Mouse (Mus musculus): ENCODE results near the gene Pigs.

The Pigs gene

DNA sequence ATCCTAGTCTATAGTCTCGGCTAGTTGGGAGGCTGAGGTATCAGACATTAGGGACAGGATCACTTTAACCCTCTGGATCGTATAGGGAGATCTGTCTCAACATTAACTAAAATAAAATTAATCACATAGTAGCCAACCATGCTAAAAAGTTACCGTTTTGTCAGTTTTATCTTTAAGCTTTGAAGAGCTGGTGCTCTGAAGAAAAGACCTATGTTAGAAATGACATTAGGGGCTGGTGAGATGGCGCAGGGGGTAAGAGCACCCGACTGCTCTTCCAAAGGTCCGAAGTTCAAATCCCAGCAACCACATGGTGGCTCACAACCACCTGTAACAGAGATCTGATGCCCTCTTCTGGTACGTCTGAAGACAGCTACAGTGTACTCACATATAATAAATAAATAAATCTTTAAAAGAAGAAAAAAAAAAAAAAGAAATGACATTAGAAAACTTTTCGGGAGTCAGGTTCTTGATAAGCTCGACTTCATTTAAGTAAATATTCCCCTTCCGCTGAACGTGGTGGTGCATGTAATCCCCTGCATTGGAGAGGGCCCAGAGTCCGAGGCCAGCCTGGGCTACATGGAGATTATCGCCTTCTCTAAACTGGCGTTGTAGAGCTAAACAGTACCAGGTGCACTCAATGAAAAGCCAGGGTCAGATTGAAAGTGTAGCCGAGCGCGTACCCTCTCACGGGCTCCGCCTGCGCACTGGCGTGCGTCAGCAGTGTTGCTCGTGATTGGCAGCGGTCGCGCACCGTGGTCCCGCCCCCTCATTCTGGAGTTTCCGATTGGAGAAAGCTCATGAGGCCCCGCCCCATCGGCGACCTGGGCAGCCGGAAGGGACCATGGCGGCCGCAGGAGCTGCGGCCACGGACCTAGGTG is at the start of gene Pigs:
TSS of gene Pigs (plus strand) at position 782 of the 878 bp plus-strand sequence.
- DNase-seq (ENCODE audit: low read depth, low spot score): peak; percentile 98

DNA sequence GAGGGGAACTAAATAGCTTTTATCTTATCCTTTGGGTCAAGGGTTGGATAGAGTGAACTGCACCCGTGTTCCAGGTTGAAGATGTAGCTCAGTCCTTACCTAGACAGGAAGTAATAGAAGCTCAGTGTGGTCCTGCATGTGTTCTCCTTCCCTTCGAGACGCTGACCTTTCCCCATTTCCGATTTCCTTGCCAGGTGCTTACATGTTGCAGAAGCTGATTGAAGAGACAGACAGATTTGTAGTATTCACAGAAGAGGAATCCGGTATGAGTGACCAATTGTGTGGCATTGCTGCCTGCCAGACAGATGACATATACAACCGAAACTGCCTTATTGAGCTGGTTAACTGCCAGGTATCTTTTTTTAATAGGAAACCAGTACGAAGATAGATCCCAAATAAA is 49.4 kb upstream of the Pigs start:
- DNase-seq (ENCODE audit: low read depth, low spot score): no peak

DNA sequence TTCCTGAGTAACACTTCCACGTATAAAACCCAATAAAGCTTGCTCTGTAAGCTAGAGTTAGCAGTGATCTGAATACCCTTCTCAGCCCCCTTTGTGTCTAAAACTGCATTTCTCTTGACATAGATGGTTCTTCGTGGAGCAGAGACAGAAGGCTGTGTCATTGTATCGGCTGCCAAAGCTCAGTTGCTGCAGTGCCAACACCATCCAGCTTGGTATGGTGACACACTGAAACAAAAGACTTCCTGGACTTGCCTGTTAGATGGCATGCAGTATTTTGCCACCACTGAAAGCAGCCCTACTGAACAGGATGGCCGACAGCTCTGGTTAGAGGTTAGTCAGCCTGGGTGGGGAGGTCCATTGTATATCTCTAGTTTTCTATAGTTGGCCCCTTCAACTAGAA is 48.6 kb upstream of the Pigs start:
- no peak for DNase-seq (ENCODE audit: low read depth, low spot score)

DNA sequence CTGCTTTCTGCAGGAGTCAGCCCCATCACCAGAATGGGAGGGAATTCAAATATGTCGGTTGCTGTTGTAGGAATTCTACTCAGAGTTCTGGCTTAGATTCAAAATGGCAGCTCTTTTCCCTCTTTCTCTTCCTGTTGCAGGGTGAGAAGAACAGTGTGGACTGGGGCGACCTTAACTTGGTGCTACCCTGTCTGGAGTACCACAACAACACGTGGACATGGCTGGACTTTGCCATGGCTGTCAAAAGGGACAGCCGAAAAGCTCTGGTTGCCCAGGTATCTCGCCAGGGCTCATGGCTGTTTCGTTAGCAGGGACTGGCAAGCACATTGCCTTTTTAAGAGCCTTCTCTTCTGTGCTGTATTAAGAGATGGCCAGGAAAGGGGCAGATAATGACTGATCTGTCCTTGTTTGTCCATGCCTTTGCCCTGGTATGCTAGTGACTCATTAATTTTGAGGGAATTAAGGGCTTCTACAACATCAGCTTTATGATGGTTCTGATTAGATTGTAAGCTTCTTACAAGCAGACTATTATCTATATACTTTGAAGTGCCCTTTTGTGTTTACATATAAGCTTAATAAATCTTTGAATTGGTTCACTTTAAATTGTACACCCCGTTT is 39.0 kb upstream of the Pigs start:
- DNase-seq (ENCODE audit: low read depth, low spot score): no peak

DNA sequence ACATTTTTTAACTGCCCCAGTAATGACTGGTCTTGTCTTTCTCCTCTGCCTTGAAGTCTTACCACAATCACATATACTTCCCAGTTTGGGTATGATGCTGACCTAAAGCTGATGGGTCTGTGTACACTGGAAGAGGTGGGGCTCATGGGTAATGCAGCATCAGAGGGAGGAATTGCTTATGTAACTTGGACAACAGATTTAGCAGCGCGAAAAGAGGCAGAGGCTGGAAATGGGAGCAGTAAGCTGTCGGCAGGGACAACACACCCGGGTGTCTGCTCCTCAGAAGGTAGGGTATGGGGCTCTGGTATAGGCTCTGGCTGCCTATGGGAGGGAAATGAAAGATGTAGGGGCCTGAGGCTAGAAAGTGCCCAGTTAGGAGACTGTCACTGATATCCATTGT is 37.6 kb upstream of the Pigs start, which contains the start of gene BC030499:
TSS of gene BC030499 (plus strand) at position 188 of the 400 bp plus-strand sequence.
- no peak for DNase-seq (ENCODE audit: low read depth, low spot score)

DNA sequence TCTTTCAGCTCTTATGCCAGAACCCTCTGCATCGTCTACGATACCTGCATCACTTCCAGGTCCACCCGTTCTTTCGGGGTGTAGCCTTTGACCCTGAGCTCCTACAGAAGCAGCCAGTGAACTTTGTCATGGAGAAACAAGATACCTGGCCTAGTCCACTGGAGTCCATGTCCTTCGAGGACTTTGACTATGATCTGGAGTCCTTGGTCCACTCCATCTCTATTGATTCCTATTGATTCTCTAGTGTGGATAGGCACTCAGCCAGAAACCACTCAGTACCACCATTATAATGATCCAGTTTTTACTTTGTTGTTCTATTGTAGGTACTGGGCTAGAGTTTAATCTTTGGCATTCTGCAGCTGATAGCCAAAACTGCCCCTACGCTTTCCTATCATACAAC is 33.6 kb upstream of the Pigs start:
- no peak for DNase-seq (ENCODE audit: low read depth, low spot score)

DNA sequence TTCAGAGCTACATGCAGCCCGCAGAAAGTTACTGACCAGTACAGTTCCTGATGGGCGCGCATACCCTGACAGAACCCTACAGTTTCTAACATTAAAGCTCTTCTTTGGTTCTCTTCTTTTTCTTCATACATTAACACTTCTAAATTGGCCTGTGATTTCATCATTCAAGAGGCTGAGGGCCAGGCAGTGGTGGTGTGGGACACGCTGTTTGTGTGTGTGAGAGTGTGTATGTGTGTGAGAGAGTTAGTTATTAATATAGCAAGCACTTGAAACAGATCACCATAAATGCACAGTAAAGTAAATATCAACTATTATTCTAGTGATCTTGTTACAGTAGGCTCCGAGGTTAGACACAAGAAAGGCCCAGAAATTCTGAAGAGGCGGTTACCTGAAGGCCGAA is 27.3 kb upstream of the Pigs start:
- DNase-seq (ENCODE audit: low read depth, low spot score): no peak

DNA sequence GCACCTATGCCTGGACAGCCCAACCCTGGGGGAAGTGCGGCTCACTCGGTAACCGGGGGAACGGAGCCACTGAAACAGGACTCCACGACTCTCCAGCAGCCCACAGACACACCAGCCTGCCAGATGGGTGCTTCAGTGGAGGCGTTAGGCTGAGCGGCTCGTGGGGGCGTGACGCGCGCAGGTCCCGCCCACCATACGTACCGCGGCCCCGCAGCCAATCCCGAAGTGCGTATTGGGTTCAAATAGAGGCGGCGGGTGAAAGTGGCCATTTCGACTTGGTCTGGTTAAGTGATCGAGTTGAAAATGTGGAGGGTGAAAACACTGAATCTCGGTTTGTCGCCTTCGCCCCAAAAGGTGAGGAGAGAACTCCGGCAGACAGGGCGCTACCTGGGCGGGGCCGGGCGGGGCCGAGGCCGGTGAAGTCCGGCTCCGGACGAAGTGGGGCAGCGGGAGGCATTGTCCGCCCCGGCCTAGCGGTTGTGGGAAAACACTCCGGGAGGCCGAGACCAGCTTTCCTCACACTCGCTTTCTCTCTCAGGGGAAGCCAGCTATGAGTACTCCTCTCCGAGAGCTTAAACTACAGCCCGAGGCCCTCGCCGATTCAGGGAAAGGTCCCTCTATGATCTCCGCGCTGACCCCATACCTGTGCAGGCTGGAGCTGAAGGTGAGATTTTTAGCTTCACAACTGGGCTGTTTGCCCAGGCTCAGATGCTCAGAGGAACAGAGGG is 26.7 kb upstream of the Pigs start, which contains the start of gene Spag5:
TSS of gene Spag5 (plus strand) at position 173 of the 728 bp plus-strand sequence.
- DNase-seq (ENCODE audit: low read depth, low spot score): peak; percentile 80

DNA sequence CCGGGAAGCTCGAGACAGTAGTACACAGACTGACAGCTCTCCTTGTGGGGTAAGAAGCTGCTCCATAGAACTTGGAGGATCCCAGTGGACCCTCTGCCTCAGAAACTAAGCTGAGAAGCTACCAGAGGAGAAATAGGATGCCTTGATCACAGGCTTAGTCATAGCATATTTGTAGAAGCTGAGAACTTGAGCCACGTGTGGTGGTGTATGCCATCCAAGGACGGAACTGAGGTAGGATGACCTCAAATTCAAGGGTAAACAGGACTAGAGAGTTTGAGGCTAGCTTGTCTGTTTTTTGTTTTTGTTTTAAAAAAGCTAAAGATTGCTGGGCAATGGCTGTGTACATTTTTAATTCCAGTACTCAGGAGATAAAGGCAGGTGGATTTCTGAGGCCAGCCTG is 22.9 kb upstream of the Pigs start:
- DNase-seq (ENCODE audit: low read depth, low spot score): no peak

DNA sequence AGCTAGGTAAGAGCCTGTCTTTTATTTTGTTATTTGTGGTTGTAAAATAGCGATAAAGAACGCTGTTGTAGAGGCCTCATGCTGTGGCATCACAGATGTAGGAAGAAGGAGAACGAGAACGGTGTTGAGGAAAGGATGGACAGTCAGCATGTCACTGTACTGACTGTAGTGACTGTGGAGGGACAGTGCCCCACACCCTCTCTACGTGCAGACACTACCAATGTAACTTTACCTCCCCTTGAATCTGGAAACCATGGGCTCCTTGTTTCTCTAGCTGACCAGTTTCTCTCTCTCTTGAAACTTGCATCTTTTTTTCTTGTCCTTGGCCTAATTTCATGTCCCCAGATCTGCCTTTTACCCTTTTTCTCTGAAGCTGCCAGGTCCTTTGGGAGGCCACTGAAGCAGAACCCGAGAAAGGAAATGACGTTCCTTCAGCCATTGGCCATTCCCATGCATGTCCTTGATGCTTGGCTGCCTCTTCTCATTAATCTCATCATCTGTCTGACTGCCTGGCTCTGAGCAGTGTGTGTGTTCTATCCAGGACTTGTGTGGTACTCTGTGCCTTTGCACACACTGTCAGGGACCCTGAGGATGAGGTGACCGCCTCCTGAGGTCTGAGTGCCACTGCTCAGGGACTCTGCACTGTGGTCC is 17.2 kb upstream of the Pigs start:
- no peak for DNase-seq (ENCODE audit: low read depth, low spot score)

DNA sequence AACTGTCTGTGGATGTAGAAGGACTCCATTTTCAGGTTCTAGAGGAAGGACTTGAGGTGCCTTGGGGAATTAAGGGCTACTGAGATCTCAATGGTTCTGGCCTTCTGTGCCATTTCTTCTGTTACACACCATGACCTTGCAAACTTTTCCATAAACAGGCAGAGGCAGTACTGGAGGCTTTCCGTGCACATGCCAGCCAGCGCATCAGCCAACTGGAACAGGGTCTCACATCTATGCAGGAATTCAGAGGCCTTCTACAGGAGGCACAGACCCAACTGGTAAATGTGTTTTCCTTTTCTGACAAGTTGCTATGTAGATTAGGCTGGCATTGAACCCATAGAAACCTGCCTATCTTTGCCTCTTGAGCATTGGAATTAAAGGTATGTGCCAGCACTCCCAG is 14.6 kb upstream of the Pigs start:
- no peak for DNase-seq (ENCODE audit: low read depth, low spot score)

DNA sequence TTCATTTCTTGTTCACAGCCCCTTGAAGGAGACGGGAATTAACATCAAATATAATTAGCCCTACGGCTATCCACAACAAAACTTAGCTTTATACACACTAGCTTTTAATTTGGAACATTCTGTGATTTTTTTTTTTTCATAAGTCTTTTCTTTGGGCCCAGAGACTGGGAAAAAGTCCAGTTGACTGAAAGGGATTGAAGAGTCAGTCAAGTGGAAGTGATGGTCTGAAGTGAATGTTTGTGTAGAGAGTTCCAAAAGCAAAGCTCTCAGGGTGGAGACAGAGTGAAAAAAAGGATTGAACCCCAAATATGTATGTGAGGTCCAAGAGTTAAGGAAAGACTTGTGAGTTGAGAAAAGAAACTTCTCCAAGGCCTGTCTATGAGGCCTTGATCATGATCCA is 9.8 kb upstream of the Pigs start:
- no peak for DNase-seq (ENCODE audit: low read depth, low spot score)

DNA sequence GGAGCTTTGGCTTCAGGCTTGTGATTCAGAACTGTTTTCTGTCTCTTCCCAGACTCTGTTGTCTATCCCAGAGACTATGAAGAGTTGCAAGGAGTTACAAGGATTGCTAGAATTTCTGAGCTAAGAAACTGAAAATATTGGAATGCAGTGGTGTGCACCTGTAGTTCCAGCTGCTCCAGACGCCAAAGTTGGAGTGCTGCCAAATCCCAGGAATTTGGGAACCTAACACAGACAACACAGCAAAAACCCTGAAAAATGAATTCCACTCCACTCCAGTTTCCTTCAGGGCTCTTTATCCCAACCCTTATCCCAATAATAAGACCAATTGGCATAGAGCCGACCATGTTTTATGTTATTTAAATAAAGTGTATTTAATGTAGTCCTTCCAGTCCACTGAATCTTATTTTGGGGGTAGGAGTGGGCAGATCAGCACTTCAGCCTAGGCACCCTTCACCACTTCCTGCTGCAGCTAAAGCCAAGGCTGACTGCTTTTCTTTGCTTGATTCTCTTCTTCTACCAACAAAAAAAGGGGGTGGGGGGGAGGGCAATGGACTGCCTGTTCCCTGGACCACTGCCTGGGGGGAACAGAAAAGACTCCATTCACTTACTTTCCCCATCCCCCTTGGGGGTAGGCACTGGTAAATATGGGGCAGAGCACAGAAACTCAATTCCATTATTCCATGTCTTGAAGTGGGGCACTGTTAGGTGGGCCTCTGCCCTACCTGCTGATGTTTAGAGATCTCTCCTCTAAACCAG is 6.0 kb upstream of the Pigs start:
- DNase-seq (ENCODE audit: low read depth, low spot score): no peak

DNA sequence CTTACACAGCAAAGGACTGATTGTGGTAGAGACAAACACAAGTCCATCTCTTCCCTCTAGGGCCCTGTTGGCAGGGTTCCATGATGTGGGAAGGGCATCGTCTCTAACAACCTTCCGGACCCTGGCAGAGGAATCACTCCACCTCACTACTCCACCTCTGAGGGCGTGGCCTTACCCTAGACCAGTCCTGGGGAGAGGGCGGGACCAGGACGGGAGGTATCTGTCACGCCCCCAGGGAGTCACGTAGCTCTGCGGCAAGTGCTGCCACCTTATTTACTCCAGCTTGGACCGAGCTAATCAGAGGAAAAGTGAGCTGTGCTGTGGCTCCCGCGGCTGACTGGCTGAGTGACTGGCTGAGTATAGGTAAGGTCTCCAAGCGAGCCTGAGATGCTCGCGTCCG is 5.4 kb upstream of the Pigs start, which contains the start of gene Aldoc:
TSS of gene Aldoc (plus strand) at position 109 of the 400 bp plus-strand sequence.
- DNase-seq (ENCODE audit: low read depth, low spot score): peak; percentile 91

DNA sequence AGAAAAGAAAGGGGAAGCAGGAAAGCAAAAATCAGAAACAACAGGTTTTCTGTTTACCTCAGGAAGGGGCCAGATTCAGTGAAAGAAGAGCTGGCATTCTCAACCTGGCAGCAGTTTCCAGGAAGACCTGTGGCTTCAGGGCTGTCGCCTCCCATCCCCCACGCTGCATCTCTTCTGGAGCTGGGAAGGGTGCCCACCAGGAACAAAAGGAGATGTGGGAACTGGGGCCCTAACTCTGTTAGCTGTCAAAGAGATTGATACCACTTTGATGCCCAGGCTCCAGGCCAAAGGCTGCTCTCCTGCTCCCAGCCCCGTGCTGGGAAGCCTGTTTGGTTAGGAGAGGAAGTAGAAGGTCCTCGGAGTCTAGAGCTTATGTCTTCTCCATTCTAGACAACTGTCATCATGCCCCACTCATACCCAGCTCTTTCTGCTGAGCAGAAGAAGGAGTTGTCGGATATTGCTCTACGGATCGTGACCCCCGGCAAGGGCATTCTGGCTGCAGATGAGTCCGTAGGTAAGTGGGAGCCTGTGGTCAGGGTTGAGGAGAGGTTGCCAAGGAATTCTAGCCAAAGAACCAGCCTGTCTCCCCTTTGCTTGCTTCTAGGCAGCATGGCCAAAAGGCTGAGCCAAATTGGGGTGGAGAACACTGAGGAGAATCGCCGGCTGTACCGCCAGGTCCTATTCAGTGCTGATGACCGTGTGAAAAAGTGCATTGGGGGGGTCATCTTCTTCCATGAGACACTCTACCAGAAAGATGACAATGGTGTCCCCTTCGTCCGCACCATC is 4.0 kb upstream of the Pigs start:
- no peak for DNase-seq (ENCODE audit: low read depth, low spot score)

DNA sequence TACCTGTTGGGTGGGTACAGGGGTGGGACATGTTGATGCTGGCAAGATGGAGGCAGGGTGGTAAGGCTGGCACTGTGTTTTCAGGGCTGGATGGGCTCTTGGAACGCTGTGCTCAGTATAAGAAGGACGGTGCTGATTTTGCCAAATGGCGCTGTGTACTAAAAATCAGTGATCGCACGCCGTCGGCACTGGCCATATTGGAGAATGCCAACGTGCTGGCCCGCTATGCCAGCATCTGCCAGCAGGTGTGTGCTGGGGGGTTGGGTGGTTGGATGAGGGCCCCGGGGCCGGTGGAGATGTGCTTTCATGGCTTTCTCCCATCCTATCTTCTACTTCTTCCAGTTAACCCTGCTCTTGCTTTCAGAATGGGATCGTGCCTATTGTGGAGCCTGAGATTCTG is 3.2 kb upstream of the Pigs start:
- DNase-seq (ENCODE audit: low read depth, low spot score): no peak

DNA sequence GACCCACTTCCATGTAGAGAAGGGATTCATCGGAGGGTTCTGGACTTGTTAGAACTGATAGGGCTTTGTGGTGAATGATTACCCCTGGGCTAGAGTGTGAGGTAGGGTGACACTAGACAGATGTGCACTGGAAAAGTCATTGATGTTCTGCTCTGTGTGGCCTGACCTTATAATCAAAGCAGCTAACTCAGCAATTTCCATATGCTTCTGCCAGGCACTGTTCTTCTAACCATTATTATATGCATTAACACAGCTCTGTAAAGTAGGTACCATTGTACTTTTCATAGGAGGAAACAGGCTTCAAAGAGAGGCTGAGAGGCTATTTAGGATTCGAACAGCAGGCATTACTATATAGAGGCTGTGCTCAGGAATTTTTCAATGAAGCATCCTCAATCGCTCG is 1.0 kb upstream of the Pigs start:
- DNase-seq (ENCODE audit: low read depth, low spot score): no peak

DNA sequence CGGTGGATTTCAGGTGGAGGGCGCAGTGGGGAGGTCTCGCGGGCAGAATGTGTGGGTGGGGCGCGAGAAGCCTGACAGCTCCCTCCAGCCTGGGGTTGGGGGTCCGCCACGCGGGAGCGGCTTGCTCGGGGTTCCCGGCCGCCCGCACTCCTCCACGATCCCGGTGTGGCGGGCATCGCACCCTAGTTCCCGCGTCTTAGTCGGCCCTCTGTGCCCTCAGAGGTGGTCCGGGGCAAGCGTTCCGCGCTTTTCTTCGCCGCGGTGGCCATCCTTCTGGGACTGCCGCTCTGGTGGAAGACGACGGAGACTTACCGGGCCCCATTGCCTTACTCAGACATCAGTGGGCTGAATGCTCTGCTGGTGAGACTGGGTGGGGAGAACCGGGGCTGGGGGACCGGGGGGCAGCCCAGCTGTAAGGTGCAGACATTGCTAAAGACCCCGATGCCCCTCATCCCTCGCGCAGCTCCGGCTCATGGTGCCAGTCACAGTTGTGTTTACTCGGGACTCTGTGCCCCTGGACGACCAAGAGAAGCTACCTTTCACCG is 369 bp downstream of the Pigs start:
- no peak for DNase-seq (ENCODE audit: low read depth, low spot score)

DNA sequence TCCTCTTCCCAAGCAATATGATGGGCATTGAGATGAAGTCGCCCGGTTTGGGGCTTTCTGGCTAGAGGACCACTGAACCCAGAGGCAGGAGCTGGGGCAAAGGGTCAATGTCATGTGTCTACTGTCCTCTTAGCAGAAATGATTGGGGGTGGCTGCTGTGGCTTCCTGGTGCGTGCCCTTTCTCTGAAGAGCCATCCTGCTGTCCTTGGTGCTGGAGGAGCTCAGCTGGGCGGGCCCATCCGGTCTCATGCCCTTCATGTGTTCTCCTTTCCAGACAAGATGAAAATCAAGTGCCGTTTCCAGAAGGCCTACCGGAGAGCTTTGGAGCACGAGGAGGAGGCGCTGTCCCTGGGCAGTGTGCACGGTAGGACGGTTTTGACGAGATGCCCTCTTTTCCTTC is 4.5 kb downstream of the Pigs start:
- DNase-seq (ENCODE audit: low read depth, low spot score): no peak

DNA sequence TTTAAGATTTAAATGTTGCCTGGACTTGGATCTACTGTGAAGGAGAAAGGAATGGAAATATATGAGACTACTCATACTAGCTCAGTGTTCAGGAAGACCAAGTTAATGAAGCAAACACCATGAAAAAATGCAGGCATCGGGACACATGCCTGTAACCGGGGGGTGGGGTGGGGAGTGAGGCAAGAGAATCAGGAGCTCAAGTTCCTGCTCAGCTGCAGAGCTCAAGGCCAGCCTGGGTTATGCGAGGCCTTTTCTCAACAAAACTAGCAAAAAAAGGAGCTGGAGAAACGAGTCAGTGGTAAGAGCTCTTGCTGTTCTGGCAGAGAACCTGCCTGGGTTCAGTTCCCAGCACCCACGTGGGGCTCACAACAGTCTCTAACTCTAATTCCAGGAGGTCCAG is 5.8 kb downstream of the Pigs start:
- no peak for DNase-seq (ENCODE audit: low read depth, low spot score)

All from WW6 (cell line).